Mouse (Mus musculus): ENCODE measurements around the gene Iqsec3. TPM values are rescaled to one million over a fixed set of nuclear protein-coding genes. Genes with fewer than 3 reads are reported as not detected.

Gene Iqsec3
- total and polyA plus RNA-seq, 2 experiments from 2014 or later, result 0.04 TPM; not detected in 1

- 87% methylated on average over 6 of the region's 6 CpGs for WGBS
- ATAC-seq (ENCODE audit: insufficient read depth, low read depth) (no peak), DNase-seq (ENCODE audit: low spot score) (no peak)
- Histone ChIP-seq H3K9ac (replicated peaks; ENCODE audit: low read depth, low read length) (no peak overlapping the region), H3K9me3 (replicated peaks; ENCODE audit: control insufficient read depth, low read length) (no peaks in the 10 kb centered on the region), H3K27me3 (ENCODE audit: control insufficient read depth, insufficient read depth, low read length) (no peaks in the 10 kb centered on the region), H3K36me3 (replicated peaks; ENCODE audit: control insufficient read depth, insufficient read depth, low read length) (no peaks in the 10 kb centered on the region), H3K4me2 (ENCODE audit: low read depth, low read length) (no peak overlapping the region), H3K4me1 (ENCODE audit: control insufficient read depth, insufficient read depth) (no peaks in the 10 kb centered on the region), H3K27ac (ENCODE audit: low read depth) (no peak overlapping the region), H3K4me3 (ENCODE audit: low read depth, low read length) (no peak overlapping the region)
- TF ChIP-seq EP300 (IDR thresholded peaks at IDR 0.05; ENCODE audit: low read depth) (no peak), CTCF (IDR thresholded peaks at IDR 0.05; ENCODE audit: low read depth) (no peak)
Measured at GRCm38 (mm10) chr6:121401140-121401539, 72.3 kb downstream of the Iqsec3 start.

- 69% methylated on average over 4 of the region's 4 CpGs for WGBS
- no peak overlapping the region for H3K27ac ChIP-seq (ENCODE audit: low read depth)
- H3K4me1 ChIP-seq (ENCODE audit: control insufficient read depth, insufficient read depth), result no peaks in the 10 kb centered on the region
Measured at GRCm38 (mm10) chr6:121392610-121393252, 80.7 kb downstream of the Iqsec3 start.

GRCm38 (mm10) chr6:121385397-121385796 lies 88.1 kb downstream of the Iqsec3 start:
- no peak overlapping the region for H3K4me3 ChIP-seq (ENCODE audit: low read depth, low read length)
- 79% methylated on average over 3 of the region's 3 CpGs for WGBS
- H3K27me3 ChIP-seq (ENCODE audit: control insufficient read depth, insufficient read depth, low read length), result peaks cover 22% of the 10 kb centered on the region; the same call in 1 of the 2 replicates
- DNase-seq (ENCODE audit: low spot score) (no peak), ATAC-seq (ENCODE audit: insufficient read depth, low read depth) (no peak)
- no peaks in the 10 kb centered on the region for H3K4me1 ChIP-seq (ENCODE audit: control insufficient read depth, insufficient read depth)
- no peak overlapping the region for H3K27ac ChIP-seq (ENCODE audit: low read depth)
- no peak for TF ChIP-seq CTCF (IDR thresholded peaks at IDR 0.05; ENCODE audit: low read depth)
- no peak for TF ChIP-seq EP300 (IDR thresholded peaks at IDR 0.05; ENCODE audit: low read depth)
- H3K9me3 ChIP-seq (replicated peaks; ENCODE audit: control insufficient read depth, low read length), result no peaks in the 10 kb centered on the region
- H3K4me2 ChIP-seq (ENCODE audit: low read depth, low read length), result no peak overlapping the region
- H3K36me3 ChIP-seq (replicated peaks; ENCODE audit: control insufficient read depth, insufficient read depth, low read length), result no peaks in the 10 kb centered on the region
- H3K9ac ChIP-seq (replicated peaks; ENCODE audit: low read depth, low read length), result no peak overlapping the region

More at GRCm38 (mm10) chr6:121392610-121393252, 80.7 kb downstream of the Iqsec3 start:
- H3K9ac ChIP-seq (replicated peaks; ENCODE audit: low read depth, low read length), result no peak overlapping the region
- H3K36me3 ChIP-seq (replicated peaks; ENCODE audit: control insufficient read depth, insufficient read depth, low read length), result no peaks in the 10 kb centered on the region
- no peak for DNase-seq (ENCODE audit: low spot score)
- no peak for TF ChIP-seq EP300 (IDR thresholded peaks at IDR 0.05; ENCODE audit: low read depth)
- 0 out of 2 replicates have a peak, but pooled peaks cover 5% of the 10 kb centered on the region for H3K9me3 ChIP-seq (replicated peaks; ENCODE audit: control insufficient read depth, low read length)
- ATAC-seq (ENCODE audit: insufficient read depth, low read depth), result no peak
- H3K4me3 ChIP-seq (ENCODE audit: low read depth, low read length), result no peak overlapping the region
- no peak overlapping the region for H3K4me2 ChIP-seq (ENCODE audit: low read depth, low read length)
- H3K27me3 ChIP-seq (ENCODE audit: control insufficient read depth, insufficient read depth, low read length), result peaks cover 2% of the 10 kb centered on the region; the same call in 1 of the 2 replicates

GRCm38 (mm10) chr6:121382071-121382470 lies 91.4 kb downstream of the Iqsec3 start:
- peaks cover 22% of the 10 kb centered on the region; the same call in 1 of the 2 replicates for H3K27me3 ChIP-seq (ENCODE audit: control insufficient read depth, insufficient read depth, low read length)
- H3K4me3 ChIP-seq (ENCODE audit: low read depth, low read length), result no peak overlapping the region
- no peaks in the 10 kb centered on the region for H3K4me1 ChIP-seq (ENCODE audit: control insufficient read depth, insufficient read depth)
- DNase-seq (ENCODE audit: low spot score) (no peak), ATAC-seq (ENCODE audit: insufficient read depth, low read depth) (no peak)
- no peaks in the 10 kb centered on the region for H3K36me3 ChIP-seq (replicated peaks; ENCODE audit: control insufficient read depth, insufficient read depth, low read length)
- TF ChIP-seq CTCF (IDR thresholded peaks at IDR 0.05; ENCODE audit: low read depth), result no peak
- TF ChIP-seq EP300 (IDR thresholded peaks at IDR 0.05; ENCODE audit: low read depth), result no peak
- H3K9ac ChIP-seq (replicated peaks; ENCODE audit: low read depth, low read length), result no peak overlapping the region
- no peaks in the 10 kb centered on the region for H3K9me3 ChIP-seq (replicated peaks; ENCODE audit: control insufficient read depth, low read length)
- H3K4me2 ChIP-seq (ENCODE audit: low read depth, low read length), result no peak overlapping the region
- H3K27ac ChIP-seq (ENCODE audit: low read depth), result no peak overlapping the region
- WGBS, result 57% methylated on average over 10 of the region's 10 CpGs

GRCm38 (mm10) chr6:121380576-121380975 lies 92.9 kb downstream of the Iqsec3 start:
- ATAC-seq (ENCODE audit: insufficient read depth, low read depth) (no peak), DNase-seq (ENCODE audit: low spot score) (no peak)
- H3K4me3 ChIP-seq (ENCODE audit: low read depth, low read length), result no peak overlapping the region
- H3K27ac ChIP-seq (ENCODE audit: low read depth), result no peak overlapping the region
- no peak for TF ChIP-seq CTCF (IDR thresholded peaks at IDR 0.05; ENCODE audit: low read depth)
- no peak for TF ChIP-seq EP300 (IDR thresholded peaks at IDR 0.05; ENCODE audit: low read depth)
- H3K36me3 ChIP-seq (replicated peaks; ENCODE audit: control insufficient read depth, insufficient read depth, low read length), result no peaks in the 10 kb centered on the region
- H3K27me3 ChIP-seq (ENCODE audit: control insufficient read depth, insufficient read depth, low read length), result 0 out of 2 replicates have a peak, but pooled peaks cover 14% of the 10 kb centered on the region
- H3K4me1 ChIP-seq (ENCODE audit: control insufficient read depth, insufficient read depth), result no peaks in the 10 kb centered on the region
- H3K9me3 ChIP-seq (replicated peaks; ENCODE audit: control insufficient read depth, low read length), result no peaks in the 10 kb centered on the region
- 69% methylated on average over 8 of the region's 8 CpGs for WGBS
- H3K4me2 ChIP-seq (ENCODE audit: low read depth, low read length), result no peak overlapping the region
- no peak overlapping the region for H3K9ac ChIP-seq (replicated peaks; ENCODE audit: low read depth, low read length)

GRCm38 (mm10) chr6:121378256-121378655 lies 95.2 kb downstream of the Iqsec3 start:
- DNase-seq (ENCODE audit: low spot score) (no peak), ATAC-seq (ENCODE audit: insufficient read depth, low read depth) (no peak)
- Histone ChIP-seq H3K36me3 (replicated peaks; ENCODE audit: control insufficient read depth, insufficient read depth, low read length) (no peaks in the 10 kb centered on the region), H3K4me2 (ENCODE audit: low read depth, low read length) (no peak overlapping the region), H3K9ac (replicated peaks; ENCODE audit: low read depth, low read length) (no peak overlapping the region), H3K27me3 (ENCODE audit: control insufficient read depth, insufficient read depth, low read length) (0 out of 2 replicates have a peak, but pooled peaks cover 10% of the 10 kb centered on the region), H3K4me1 (ENCODE audit: control insufficient read depth, insufficient read depth) (no peaks in the 10 kb centered on the region), H3K9me3 (replicated peaks; ENCODE audit: control insufficient read depth, low read length) (no peaks in the 10 kb centered on the region), H3K27ac (ENCODE audit: low read depth) (no peak overlapping the region), H3K4me3 (ENCODE audit: low read depth, low read length) (no peak overlapping the region)
- WGBS, result 40% methylated on average over 4 of the region's 4 CpGs
- TF ChIP-seq EP300 (IDR thresholded peaks at IDR 0.05; ENCODE audit: low read depth) (no peak), CTCF (IDR thresholded peaks at IDR 0.05; ENCODE audit: low read depth) (no peak)

All from heart, postnatal 0 days (tissue).